Mouse (Mus musculus) ES-E14 (cell line): ENCODE measurements around the gene Csrnp1. TPM values are rescaled to one million over a fixed set of nuclear protein-coding genes. Genes with fewer than 3 reads are reported as not detected.
A peak's percentile ranks its signal among the peaks of the same experiment; 100 is the strongest.

ENCODE experiments used
- DNase-seq: peaks from one replicate; pipeline ENCODE4 v3.0.0-alpha.2; 2013; ENCODE audit warnings: low read depth, low spot score
- H3K27ac ChIP-seq: 2 replicates; pipeline ENCODE4 v1.5.1; 2012; ENCODE audit warnings: low read depth, mild to moderate bottlenecking, low read length, moderate library complexity, mixed read lengths; ENCODE audit not compliant: poor library complexity, insufficient read depth, severe bottlenecking
- H3K36me3 ChIP-seq: 2 replicates; pipeline ENCODE4 v1.6.1; 2012; ENCODE audit warnings: mild to moderate bottlenecking, low read length, moderate library complexity, mixed read lengths; ENCODE audit not compliant: control insufficient read depth, poor library complexity, insufficient read depth, severe bottlenecking
- H3K4me1 ChIP-seq, 2 experiments: fragments of 150-350 bp in 1 of 2; sonication (generic) in 1 of 2; 2 replicates each; pipeline ENCODE4 v1.6.1; 2012; ENCODE audit warnings: low read length in 2 of 2, mild to moderate bottlenecking in 1 of 2, mixed read lengths in 1 of 2; ENCODE audit not compliant: control insufficient read depth in 2 of 2, insufficient read depth in 2 of 2, poor library complexity in 1 of 2
- H3K4me3 ChIP-seq, 2 experiments: fragments of 150-350 bp in 1 of 2; sonication (generic) in 1 of 2; 2 replicates each; pipeline ENCODE4 v1.5.1; 2012; ENCODE audit warnings: low read length in 2 of 2, low read depth in 1 of 2, mild to moderate bottlenecking in 1 of 2, mixed read lengths in 1 of 2; ENCODE audit not compliant: insufficient read depth in 1 of 2, poor library complexity in 1 of 2, severe bottlenecking in 1 of 2
- H3K9ac ChIP-seq: 2 replicates; pipeline ENCODE4 v1.6.1; 2012; ENCODE audit warnings: low read depth, mild to moderate bottlenecking, low read length, mixed read lengths; ENCODE audit not compliant: poor library complexity, insufficient read depth, severe bottlenecking
- H3K9me3 ChIP-seq: fragments of 150-350 bp; sonication (generic); 2 replicates; pipeline ENCODE4 v1.6.1; 2012; ENCODE audit warnings: low read depth, mild to moderate bottlenecking, low read length; ENCODE audit not compliant: control insufficient read depth, insufficient read depth
- CHD2 ChIP-seq: IDR thresholded peaks from 2 replicates; pipeline ENCODE4 v1.6.1; 2014; ENCODE audit warnings: mild to moderate bottlenecking, low read depth, low read length, inconsistent platforms
- HCFC1 ChIP-seq: IDR thresholded peaks from 2 replicates; pipeline ENCODE4 v1.6.1; 2012; ENCODE audit warnings: low read length, inconsistent platforms, borderline replicate concordance; ENCODE audit not compliant: insufficient read depth
- MAFK ChIP-seq: IDR thresholded peaks from 2 replicates; pipeline ENCODE4 v1.6.1; 2014; ENCODE audit warnings: mild to moderate bottlenecking, low read depth, low read length, inconsistent platforms; ENCODE audit not compliant: insufficient read depth
- ZC3H11A ChIP-seq: IDR thresholded peaks from 2 replicates; pipeline ENCODE4 v1.6.1; 2012; ENCODE audit warnings: low read depth, mild to moderate bottlenecking, inconsistent platforms, low read length, borderline replicate concordance
- ZNF384 ChIP-seq: IDR thresholded peaks from 2 replicates; pipeline ENCODE4 v1.6.1; 2012; ENCODE audit warnings: low read depth, low read length, inconsistent platforms
- in situ Hi-C, 2 experiments: fragments of 600-800 bp; cut with MboI; formaldehyde crosslinking; loops; one replicate each; pipeline ENCODE4 v1.15.1; 2025; ENCODE audit warnings: low sequenced_read_pairs in 2 of 2, inconsistent platforms in 1 of 2; ENCODE audit not compliant: unreplicated experiment in 2 of 2
- total RNA-seq: library from RNA; depleted of rRNA; stranded (reverse); fragments of 300-350 nt; gene quantifications from 2 replicates; pipeline ENCODE4 v1.2.3, GENCODE M21; 2012

The Csrnp1 gene
- total RNA-seq, 1 experiment: 57.8 TPM

DNA sequence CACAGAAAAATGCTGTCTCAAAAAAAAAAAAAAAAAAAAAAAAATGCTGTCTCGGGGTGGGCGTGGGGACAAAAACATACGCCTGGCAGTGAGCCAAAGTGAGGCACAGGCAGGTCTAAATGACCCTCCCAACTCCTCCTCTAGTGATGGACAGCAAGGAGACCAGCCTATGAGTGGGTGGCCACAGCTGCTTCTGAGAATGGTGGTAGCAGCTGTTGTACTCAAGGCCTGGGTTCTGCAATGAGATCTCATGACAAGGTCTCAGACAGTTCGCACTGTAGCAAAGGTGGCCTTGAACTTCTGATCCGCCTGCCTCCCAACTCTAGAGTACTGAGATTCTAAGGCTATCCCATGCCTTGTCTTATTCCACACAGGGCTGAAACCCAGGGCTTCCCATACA, 43.1 kb downstream of the Csrnp1 start:
- H3K4me3 ChIP-seq: no peak overlapping the region
- H3K4me1 ChIP-seq: peaks cover 0 to 30% of the 10 kb centered on the region in 2 experiments; a peak in 2 of 4 replicates
- DNase-seq: no peak
- no peak overlapping the region for H3K27ac ChIP-seq
- in situ Hi-C loops: no loop called here
- H3K9me3 ChIP-seq: no peaks in the 10 kb centered on the region
- no peak overlapping the region for H3K9ac ChIP-seq
- H3K36me3 ChIP-seq: no peaks in the 10 kb centered on the region
- TF ChIP-seq ZNF384: 0 out of 2 replicates have a peak, but pooled peaks have one; percentile 44
- TF ChIP-seq HCFC1: no peak

DNA sequence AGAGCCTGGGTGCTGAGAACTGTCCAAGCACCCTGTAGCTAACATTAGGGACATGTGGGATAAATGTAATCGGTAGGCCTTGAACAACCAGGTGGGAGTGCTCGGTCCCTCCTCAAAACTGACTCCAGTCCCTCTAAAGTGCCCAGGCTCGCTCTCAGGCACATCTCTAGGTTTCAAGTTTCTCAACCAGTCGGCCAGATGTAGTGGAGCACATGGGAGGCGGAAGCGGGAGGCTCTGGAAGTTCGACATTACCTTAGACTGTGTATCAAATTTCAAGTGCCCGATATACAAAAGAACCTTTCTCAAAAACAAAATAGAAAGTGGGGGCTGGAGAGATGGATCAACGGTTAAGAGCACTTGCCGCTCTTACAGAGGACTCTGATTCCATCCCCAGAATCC, 44.8 kb downstream of the Csrnp1 start:
- no peaks in the 10 kb centered on the region for H3K36me3 ChIP-seq
- H3K4me1 ChIP-seq: peaks cover 0 to 31% of the 10 kb centered on the region in 2 experiments; a peak in 2 of 4 replicates
- DNase-seq: no peak
- TF ChIP-seq HCFC1: no peak
- no peak for TF ChIP-seq ZC3H11A
- no peak for TF ChIP-seq ZNF384
- no peak for TF ChIP-seq MAFK
- no peak overlapping the region for H3K4me3 ChIP-seq
- no peak overlapping the region for H3K27ac ChIP-seq
- no peaks in the 10 kb centered on the region for H3K9me3 ChIP-seq
- in situ Hi-C loops: no loop called here
- no peak overlapping the region for H3K9ac ChIP-seq

DNA sequence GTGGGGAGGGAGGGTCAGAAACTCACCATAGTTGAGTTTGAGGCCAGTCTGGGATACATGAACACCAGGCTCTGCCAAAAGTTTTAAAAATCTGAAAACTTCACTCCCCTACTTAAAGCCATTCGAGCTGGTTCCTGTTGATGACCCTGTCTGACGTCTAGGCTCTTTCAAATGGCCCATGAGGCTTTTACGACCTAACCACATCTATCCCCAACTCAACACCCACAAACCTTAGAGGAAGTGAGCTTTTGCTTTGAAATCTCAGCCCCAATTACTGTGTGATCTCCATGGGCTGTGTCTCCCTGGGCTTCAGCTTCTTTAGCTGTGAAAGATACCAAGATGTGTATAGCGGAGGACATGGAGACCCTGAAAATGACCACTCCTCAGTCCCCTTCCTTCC, 46.0 kb downstream of the Csrnp1 start:
- DNase-seq: no peak
- Histone ChIP-seq H3K27ac (no peak overlapping the region), H3K9me3 (no peaks in the 10 kb centered on the region), H3K4me3 (no peak overlapping the region), H3K36me3 (no peaks in the 10 kb centered on the region), H3K4me1 (peaks cover 0 to 29% of the 10 kb centered on the region in 2 experiments; a peak in 2 of 4 replicates), H3K9ac (no peak overlapping the region)
- TF ChIP-seq ZNF384 (no peak), ZC3H11A (no peak), CHD2 (no peak), MAFK (no peak), HCFC1 (no peak)
- in situ Hi-C loops: no loop called here

DNA sequence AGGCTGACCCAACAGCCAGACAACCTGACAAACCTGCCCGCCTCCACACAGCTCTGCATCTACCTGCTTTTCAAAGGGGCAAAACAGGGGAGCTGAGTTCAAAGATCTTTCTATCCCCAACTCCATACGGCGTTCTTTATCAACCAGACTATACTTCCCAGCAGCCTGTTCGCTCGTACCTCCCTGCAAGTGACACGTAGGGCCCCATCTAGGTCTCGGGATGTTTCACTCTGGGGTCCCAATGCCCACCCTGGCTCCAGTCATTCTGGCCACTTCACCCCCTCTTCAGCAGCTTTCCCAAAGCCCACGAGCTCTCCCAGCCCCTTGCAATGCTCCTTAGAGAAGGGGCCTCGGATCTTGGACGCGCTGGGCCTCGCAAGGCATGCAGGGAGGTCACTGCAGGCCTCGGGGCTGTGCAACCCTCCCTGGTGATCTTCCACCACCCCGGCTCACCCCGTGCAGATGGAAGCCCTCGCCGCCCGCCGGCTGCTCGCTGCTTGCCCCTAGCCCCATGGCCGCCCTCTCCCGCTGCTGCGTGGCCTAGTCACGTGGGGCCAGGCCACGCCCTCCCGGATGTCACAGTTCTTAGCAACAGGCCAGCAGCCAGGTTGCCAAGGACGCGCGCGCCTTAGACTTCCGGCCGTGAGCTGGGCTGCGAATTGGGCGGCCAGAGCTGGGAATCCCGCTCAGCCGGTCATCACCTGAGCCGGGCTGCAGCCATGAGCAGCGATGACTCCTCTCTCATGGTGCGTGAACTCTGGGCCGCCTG, 47.3 kb downstream of the Csrnp1 start, which contains the start of the genes Gorasp1 and Ttc21a:
TSS of gene Gorasp1 (minus strand) at position 561 of the 769 bp plus-strand sequence.
TSS of gene Ttc21a (plus strand) at position 602 of the 769 bp plus-strand sequence.
- Histone ChIP-seq H3K4me3 (peak within 1 kb of the TSS; percentile 75 to 87), H3K36me3 (no peaks in the 10 kb centered on the region; the same call in 1 of the 2 replicates), H3K27ac (no peak within 1 kb of the TSS), H3K9ac (peak within 1 kb of the TSS; percentile 88), H3K4me1 (peaks cover under 1 to 28% of the 10 kb centered on the region in 2 experiments; a peak in 3 of 4 replicates), H3K9me3 (no peaks in the 10 kb centered on the region)
- DNase-seq: peak; percentile 83
- TF ChIP-seq CHD2: no peak
- TF ChIP-seq HCFC1: peak; percentile 21; the same call in 1 of the 2 replicates
- in situ Hi-C loops: no loop called here

DNA sequence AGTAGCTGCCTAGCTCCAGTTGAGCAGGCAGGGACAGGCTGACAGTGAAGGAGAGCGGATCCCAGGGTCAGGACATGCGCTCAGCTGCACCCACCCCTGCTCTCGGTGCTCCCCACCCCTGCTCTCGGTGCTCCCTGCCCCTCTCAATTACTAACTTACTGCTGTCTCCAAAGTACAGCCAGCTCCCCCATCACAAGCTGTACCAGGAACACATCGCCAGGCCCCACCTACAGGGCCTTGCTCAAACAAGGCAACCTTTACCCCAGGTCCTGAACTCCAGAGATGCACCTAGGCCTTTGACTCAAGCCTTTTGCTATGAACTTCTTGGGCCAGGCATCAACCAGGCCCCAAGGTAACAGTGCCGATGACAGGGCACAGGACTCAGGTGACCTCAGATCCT, 50.8 kb downstream of the Csrnp1 start:
- no peak for DNase-seq
- no peaks in the 10 kb centered on the region for H3K9me3 ChIP-seq
- peaks cover 22% of the 10 kb centered on the region; the same call in 1 of the 2 replicates for H3K36me3 ChIP-seq
- H3K27ac ChIP-seq: no peak overlapping the region
- no peak overlapping the region for H3K9ac ChIP-seq
- in situ Hi-C loops: no loop called here
- H3K4me3 ChIP-seq: no peak overlapping the region
- TF ChIP-seq HCFC1 (no peak), CHD2 (no peak), ZC3H11A (no peak)
- H3K4me1 ChIP-seq: peaks cover 2 to 15% of the 10 kb centered on the region in 2 experiments; a peak in 2 of 4 replicates
